Mouse (Mus musculus) myocyte (in vitro differentiated cells): Measurements from ENCODE around the gene Spint4. TPM values are rescaled to one million over a fixed set of nuclear protein-coding genes. Genes with fewer than 3 reads are reported as not detected.

ENCODE experiments used
- H3K27me3 ChIP-seq: one replicate; pipeline ENCODE4 v1.6.1; 2011; ENCODE audit not compliant: control insufficient read depth, insufficient read depth, insufficient read length
- H3K36me3 ChIP-seq: one replicate; pipeline ENCODE4 v1.6.1; 2011; ENCODE audit not compliant: control insufficient read depth, insufficient read depth
- H3K4me2 ChIP-seq: one replicate; pipeline ENCODE4 v1.6.1; 2011; ENCODE audit warnings: low read depth, control low read depth
- H3K4me3 ChIP-seq: one replicate; pipeline ENCODE4 v1.5.1; 2011; ENCODE audit warnings: mild to moderate bottlenecking, control low read depth, moderate library complexity
- H3K79me2 ChIP-seq: one replicate; pipeline ENCODE4 v1.6.1; 2011; ENCODE audit not compliant: control insufficient read depth, insufficient read depth
- H3ac ChIP-seq: one replicate; pipeline ENCODE4 v1.6.1; 2011; ENCODE audit not compliant: control insufficient read depth, insufficient read length
- CEBPB ChIP-seq: IDR thresholded peaks from 2 replicates; pipeline ENCODE4 v1.6.1; 2011; ENCODE audit warnings: mild to moderate bottlenecking, moderate library complexity; ENCODE audit not compliant: poor library complexity, insufficient read depth, severe bottlenecking
- E2F4 ChIP-seq: IDR thresholded peaks from one replicate; pipeline ENCODE4 v1.6.1; 2011; ENCODE audit warnings: mild to moderate bottlenecking, control low read depth, moderate library complexity; ENCODE audit not compliant: insufficient read depth
- MAX ChIP-seq: IDR thresholded peaks from one replicate; pipeline ENCODE4 v1.6.1; 2011; ENCODE audit warnings: low read depth, mild to moderate bottlenecking, control low read depth
- MYOD1 ChIP-seq, 3 experiments: IDR thresholded peaks; one replicate each; pipeline ENCODE4 v1.6.1; 2011; ENCODE audit warnings: control low read depth in 2 of 3, low read depth in 2 of 3, mild to moderate bottlenecking in 2 of 3, moderate library complexity in 1 of 3; ENCODE audit not compliant: insufficient read length in 2 of 3, control insufficient read depth in 1 of 3
- MYOG ChIP-seq, 3 experiments: IDR thresholded peaks; one replicate each; pipeline ENCODE4 v1.6.1; 2011; ENCODE audit warnings: control low read depth in 2 of 3, low read depth in 2 of 3, mild to moderate bottlenecking in 2 of 3; ENCODE audit not compliant: insufficient read length in 2 of 3, control insufficient read depth in 1 of 3, insufficient read depth in 1 of 3
- POLR2A ChIP-seq: IDR thresholded peaks from one replicate; pipeline ENCODE4 v1.6.1; 2011; ENCODE audit warnings: low read depth, mild to moderate bottlenecking, control low read depth, moderate library complexity; ENCODE audit not compliant: insufficient read length
- POLR2AphosphoS2 ChIP-seq: IDR thresholded peaks from one replicate; pipeline ENCODE4 v1.6.1; 2011; ENCODE audit warnings: low read depth, control low read depth; ENCODE audit not compliant: insufficient read length
- REST ChIP-seq: IDR thresholded peaks from one replicate; pipeline ENCODE4 v1.6.1; 2011; ENCODE audit warnings: mild to moderate bottlenecking, control low read depth, moderate library complexity; ENCODE audit not compliant: insufficient read depth, insufficient read length
- SRF ChIP-seq: IDR thresholded peaks from one replicate; pipeline ENCODE4 v1.6.1; 2011; ENCODE audit warnings: low read depth; ENCODE audit not compliant: control insufficient read depth, insufficient read length
- TCF12 ChIP-seq: IDR thresholded peaks from one replicate; pipeline ENCODE4 v1.6.1; 2011; ENCODE audit warnings: mild to moderate bottlenecking, control low read depth; ENCODE audit not compliant: poor library complexity, insufficient read depth, severe bottlenecking
- TCF3 ChIP-seq: IDR thresholded peaks from one replicate; pipeline ENCODE4 v1.6.1; 2011; ENCODE audit warnings: low read depth, control low read depth; ENCODE audit not compliant: insufficient read length
- USF1 ChIP-seq: IDR thresholded peaks from one replicate; pipeline ENCODE4 v1.6.1; 2011; ENCODE audit warnings: low read depth, mild to moderate bottlenecking, control low read depth, moderate library complexity
- polyA plus RNA-seq: library from polyadenylated mRNA; unstranded; fragments of >200 nt; fragmentation: generic; extraction: Trizol; gene quantifications from one replicate; pipeline ENCODE4 v1.2.1, GENCODE M21; 2012; ENCODE audit warnings: missing spikeins

Gene Spint4
- polyA plus RNA-seq, 1 experiment, result not detected

DNA sequence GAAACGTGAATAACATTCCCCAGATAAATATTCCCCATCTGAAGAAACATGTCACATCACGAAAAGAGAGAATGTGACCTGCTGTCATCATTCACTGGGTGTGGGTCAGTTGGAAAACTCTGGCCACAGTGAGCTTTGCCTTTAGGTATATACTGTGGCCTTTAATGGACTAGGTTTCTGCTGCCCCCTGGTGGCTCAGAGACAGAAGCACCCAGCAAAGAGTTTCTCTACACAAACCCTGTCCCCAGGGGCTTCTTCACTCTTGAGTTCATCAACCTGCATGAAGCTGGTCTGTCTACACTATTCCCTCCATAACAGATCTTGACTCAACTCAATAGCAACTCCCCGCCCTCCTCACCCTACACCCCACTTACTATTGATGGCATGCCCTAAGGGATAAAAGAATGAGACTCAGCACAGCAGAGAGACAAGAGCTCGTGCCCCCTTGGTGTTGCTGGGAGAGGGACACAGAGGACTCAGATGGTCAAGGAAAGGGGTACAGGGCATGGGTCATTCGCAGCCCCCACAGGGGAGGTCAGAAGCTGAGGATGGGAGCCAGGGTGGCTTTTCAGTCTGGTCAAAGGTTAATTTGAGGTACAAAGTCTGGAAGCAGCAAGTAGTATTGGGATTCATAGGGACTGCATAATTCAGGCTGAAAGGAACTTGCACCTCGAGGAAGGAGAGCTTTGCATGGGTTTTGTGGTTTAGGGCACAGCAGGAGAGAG lies 27.8 kb downstream of the Spint4 start:
- TF ChIP-seq CEBPB (no peak), REST (no peak), E2F4 (no peak), MAX (no peak), MYOG (IDR thresholded peaks at IDR 0.05; ENCODE audit: control insufficient read depth in 1 of 3, insufficient read depth in 1 of 3, insufficient read length in 2 of 3, low read depth in 2 of 3) (no peak), TCF12 (no peak), POLR2AphosphoS2 (no peak), MYOD1 (IDR thresholded peaks at IDR 0.05; ENCODE audit: control insufficient read depth in 1 of 3, insufficient read length in 2 of 3, low read depth in 2 of 3) (no peak), SRF (no peak), POLR2A (no peak)

DNA sequence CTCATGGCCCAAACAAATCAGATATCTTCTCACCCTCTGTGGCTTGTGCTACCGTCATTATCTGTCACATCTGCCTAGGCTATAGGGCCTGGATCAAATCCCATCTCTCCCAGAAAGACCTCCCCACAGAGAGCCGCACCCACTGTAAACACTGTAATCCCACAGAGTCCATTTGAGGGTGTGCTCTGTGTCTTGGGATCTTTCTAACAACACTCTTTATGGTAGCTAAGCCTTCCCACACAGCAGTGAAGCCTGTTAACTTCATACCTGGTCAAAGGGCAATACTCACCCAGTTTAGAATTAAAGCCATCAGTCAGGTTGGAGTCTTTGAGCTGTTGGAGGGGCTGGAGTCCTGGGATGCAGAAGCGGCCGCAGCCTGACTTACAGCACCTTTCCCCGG lies 33.4 kb downstream of the Spint4 start:
- H3ac ChIP-seq, result no peak overlapping the region
- no peak overlapping the region for H3K4me2 ChIP-seq
- H3K4me3 ChIP-seq, result no peak overlapping the region
- peaks cover 18% of the 10 kb centered on the region for H3K27me3 ChIP-seq
- TF ChIP-seq REST (no peak), MYOD1 (IDR thresholded peaks at IDR 0.05; ENCODE audit: control insufficient read depth in 1 of 3, insufficient read length in 2 of 3, low read depth in 2 of 3) (no peak)
- no peaks in the 10 kb centered on the region for H3K79me2 ChIP-seq
- no peaks in the 10 kb centered on the region for H3K36me3 ChIP-seq

More for the DNA sequence above, 27.8 kb downstream of the Spint4 start:
- Histone ChIP-seq H3K4me3 (no peak overlapping the region), H3K4me2 (no peak overlapping the region), H3ac (no peak overlapping the region), H3K27me3 (peaks cover 37% of the 10 kb centered on the region), H3K79me2 (no peaks in the 10 kb centered on the region), H3K36me3 (no peaks in the 10 kb centered on the region)

DNA sequence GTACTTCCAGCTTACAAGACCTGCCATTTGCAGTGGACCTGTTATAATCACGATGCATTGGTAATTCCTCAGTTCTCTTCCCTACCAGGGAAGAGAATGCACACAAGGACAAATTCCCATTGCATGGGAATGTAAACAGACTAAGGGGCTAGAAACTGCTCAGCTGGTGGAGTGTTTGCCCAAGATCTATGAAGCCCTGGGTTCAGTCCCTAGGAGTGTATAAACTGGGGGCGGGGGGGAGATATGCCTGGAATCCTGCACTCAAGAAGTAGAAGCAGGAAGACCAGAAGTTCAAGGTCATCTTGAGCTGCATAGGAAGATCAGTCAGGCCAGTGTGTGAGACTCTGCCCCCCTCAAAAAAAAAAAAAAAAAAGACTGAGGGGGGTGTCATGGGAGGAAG lies 35.0 kb downstream of the Spint4 start:
- no peak overlapping the region for H3ac ChIP-seq
- peaks cover 10% of the 10 kb centered on the region for H3K27me3 ChIP-seq
- H3K4me3 ChIP-seq, result no peak overlapping the region
- no peak overlapping the region for H3K4me2 ChIP-seq
- TF ChIP-seq TCF3, result no peak
- TF ChIP-seq MAX, result no peak
- TF ChIP-seq SRF, result no peak
- TF ChIP-seq TCF12, result no peak
- TF ChIP-seq E2F4, result no peak
- TF ChIP-seq MYOG (IDR thresholded peaks at IDR 0.05; ENCODE audit: control insufficient read depth in 1 of 3, insufficient read depth in 1 of 3, insufficient read length in 2 of 3, low read depth in 2 of 3), result no peak
- no peak for TF ChIP-seq USF1
- no peak for TF ChIP-seq MYOD1 (IDR thresholded peaks at IDR 0.05; ENCODE audit: control insufficient read depth in 1 of 3, insufficient read length in 2 of 3, low read depth in 2 of 3)
- no peak for TF ChIP-seq POLR2AphosphoS2
- no peaks in the 10 kb centered on the region for H3K36me3 ChIP-seq
- no peaks in the 10 kb centered on the region for H3K79me2 ChIP-seq

DNA sequence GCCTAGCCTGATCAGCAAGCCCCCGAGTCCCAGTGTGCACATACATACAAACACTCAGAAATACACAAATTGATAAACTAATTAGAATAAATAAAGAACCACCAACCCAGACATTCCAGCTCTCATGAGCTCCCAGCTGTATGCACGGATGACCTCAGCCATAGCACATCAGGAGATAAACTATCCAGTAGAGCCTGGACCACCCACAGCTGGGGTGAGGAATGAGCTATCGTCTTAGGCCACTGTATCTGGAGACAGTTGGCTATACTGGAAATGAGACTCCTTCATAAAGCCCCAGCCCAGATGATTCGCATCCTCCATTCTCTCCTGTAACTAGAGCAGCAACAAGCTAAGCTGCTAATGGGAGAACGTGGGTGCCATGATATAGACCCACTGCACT lies 36.5 kb downstream of the Spint4 start:
- Histone ChIP-seq H3K4me3 (no peak overlapping the region), H3K36me3 (no peaks in the 10 kb centered on the region), H3ac (no peak overlapping the region), H3K4me2 (no peak overlapping the region), H3K27me3 (peaks cover 5% of the 10 kb centered on the region), H3K79me2 (no peaks in the 10 kb centered on the region)
- TF ChIP-seq REST, result no peak
- TF ChIP-seq USF1, result no peak
- no peak for TF ChIP-seq MAX
- no peak for TF ChIP-seq CEBPB
- TF ChIP-seq TCF12, result no peak
- TF ChIP-seq SRF, result no peak
- TF ChIP-seq POLR2AphosphoS2, result no peak
- no peak for TF ChIP-seq POLR2A
- no peak for TF ChIP-seq TCF3

DNA sequence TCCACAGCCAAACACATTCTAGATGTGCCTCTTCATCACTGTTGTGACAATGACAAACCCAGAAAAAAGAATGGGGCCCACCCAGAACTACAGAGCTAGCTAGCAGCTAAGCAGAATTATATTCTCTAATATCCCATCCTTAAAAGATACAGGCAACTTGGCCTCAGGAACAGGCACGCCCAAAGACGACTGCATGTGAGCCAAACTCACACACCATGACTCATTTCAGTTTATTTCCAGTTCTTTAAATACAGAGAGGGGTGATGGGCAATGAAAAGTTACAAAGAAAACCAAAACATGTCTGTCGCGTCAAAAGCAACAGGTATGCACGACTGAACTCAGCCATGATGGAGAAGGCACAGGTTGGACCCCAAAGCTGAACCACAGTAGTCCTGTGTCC lies 37.1 kb downstream of the Spint4 start:
- Histone ChIP-seq H3K27me3 (peaks cover 5% of the 10 kb centered on the region), H3K79me2 (no peaks in the 10 kb centered on the region), H3K4me2 (no peak overlapping the region), H3ac (no peak overlapping the region), H3K4me3 (no peak overlapping the region), H3K36me3 (no peaks in the 10 kb centered on the region)
- TF ChIP-seq MYOG (IDR thresholded peaks at IDR 0.05; ENCODE audit: control insufficient read depth in 1 of 3, insufficient read depth in 1 of 3, insufficient read length in 2 of 3, low read depth in 2 of 3), result no peak
- no peak for TF ChIP-seq E2F4
- no peak for TF ChIP-seq MYOD1 (IDR thresholded peaks at IDR 0.05; ENCODE audit: control insufficient read depth in 1 of 3, insufficient read length in 2 of 3, low read depth in 2 of 3)
- no peak for TF ChIP-seq POLR2A
